Mouse (Mus musculus): ENCODE measurements at regions not wholly inside any gene's neighbourhood (a gene's known extent, or its start where the extent isn't known, plus 50 kb on each side); places are given as distances from the start of the nearest gene placed in this dataset.

DNA sequence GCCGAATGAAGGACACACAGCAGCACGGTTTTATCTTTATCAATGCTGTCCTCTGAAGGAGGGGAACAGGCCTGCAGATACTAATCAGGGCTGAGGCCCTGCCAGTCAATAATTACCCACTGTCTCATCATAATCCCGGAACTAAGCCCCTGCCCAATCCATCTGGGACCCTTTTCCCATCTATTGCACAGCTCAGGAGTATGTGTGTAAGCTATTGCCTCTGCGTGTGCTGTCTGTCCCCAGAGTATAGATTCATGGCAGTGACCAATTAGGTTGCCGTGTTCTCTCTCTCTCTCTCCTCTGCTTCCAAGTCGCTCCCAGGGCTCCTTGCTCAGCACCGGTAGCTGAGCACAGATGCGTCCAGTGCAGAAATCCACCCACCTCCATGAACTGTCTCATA is 80.3 kb downstream of the Otx2 start:
- TF ChIP-seq CTCF (conservative IDR thresholded peaks at IDR 0.05 in 1 of 2, IDR thresholded peaks at IDR 0.05 in 1 of 2; ENCODE audit: low read depth in 2 of 2, low read length in 2 of 2): no peak
- TF ChIP-seq EP300 (IDR thresholded peaks at IDR 0.05; ENCODE audit: low read length): no peak
- no peak for TF ChIP-seq ZNF384 (IDR thresholded peaks at IDR 0.05; ENCODE audit: low read depth, low read length)
- no peak for TF ChIP-seq POLR2A (IDR thresholded peaks at IDR 0.05; ENCODE audit: low read depth, low read length)
- TF ChIP-seq MAX (IDR thresholded peaks at IDR 0.05; ENCODE audit: low read length): no peak
- TF ChIP-seq UBTF (IDR thresholded peaks at IDR 0.05; ENCODE audit: low read depth, low read length): no peak
- no peak for TF ChIP-seq CHD1 (IDR thresholded peaks at IDR 0.05; ENCODE audit: low read depth, low read length)
- TF ChIP-seq ZMIZ1 (IDR thresholded peaks at IDR 0.05; ENCODE audit: low read depth, low read length): no peak
- TF ChIP-seq MAFK (IDR thresholded peaks at IDR 0.05; ENCODE audit: insufficient replicate concordance, low read length): no peak

All from CH12.LX (cell line).